Mouse (Mus musculus) liver, embryonic 13.5 days (tissue): ENCODE measurements around the gene Cep295. TPM values are rescaled to one million over a fixed set of nuclear protein-coding genes. Genes with fewer than 3 reads are reported as not detected.
"Not testable (repeated sequence)": the region's sequence is repeated elsewhere in the genome, so short reads cannot be mapped to it uniquely, and the experiment has no call there.

Experiments used
- ATAC-seq: fragments of 200-750 bp; cut with Nextera tagmentation; 2 replicates; pipeline ENCODE4 v1.8.0; 2017; ENCODE audit warnings: low read depth, mild to moderate bottlenecking, moderate number of reproducible peaks, moderate library complexity
- DNase-seq: peaks from one replicate; pipeline ENCODE4 v3.0.0; 2022
- H3K27ac ChIP-seq: fragments of 300-500 bp; sonication (generic); 2 replicates; pipeline ENCODE4 v1.5.1; 2015; ENCODE audit warnings: moderate library complexity, mild to moderate bottlenecking, inconsistent platforms
- H3K27me3 ChIP-seq: fragments of 300-500 bp; sonication (generic); 2 replicates; pipeline ENCODE4 v1.6.1; 2015; ENCODE audit warnings: mild to moderate bottlenecking, inconsistent platforms
- H3K36me3 ChIP-seq: fragments of 300-500 bp; sonication (generic); 2 replicates; pipeline ENCODE4 v1.6.1; 2015; ENCODE audit warnings: mild to moderate bottlenecking, inconsistent platforms
- H3K4me1 ChIP-seq: fragments of 300-500 bp; sonication (generic); replicated peaks from 2 replicates; pipeline ENCODE4 v1.6.1; 2015; ENCODE audit warnings: inconsistent platforms
- H3K4me2 ChIP-seq: fragments of 300-500 bp; sonication (generic); 2 replicates; pipeline ENCODE4 v1.6.1; 2015; ENCODE audit warnings: inconsistent platforms, mild to moderate bottlenecking, moderate library complexity
- H3K4me3 ChIP-seq: fragments of 300-500 bp; sonication (generic); replicated peaks from 2 replicates; pipeline ENCODE4 v1.5.1; 2015; ENCODE audit warnings: mild to moderate bottlenecking, inconsistent platforms
- H3K9ac ChIP-seq: fragments of 300-500 bp; sonication (generic); 2 replicates; pipeline ENCODE4 v1.6.1; 2015; ENCODE audit warnings: mild to moderate bottlenecking, inconsistent platforms
- H3K9me3 ChIP-seq: fragments of 300-500 bp; sonication (generic); replicated peaks from 2 replicates; pipeline ENCODE4 v1.6.1; 2016; ENCODE audit warnings: inconsistent platforms
- WGBS: fragments of 180-500 bp; shearing (Covaris S2); methylation state at CpG from one replicate; pipeline ENCODE4 v1.1.7; 2015; ENCODE audit not compliant: insufficient replicate concordance; 5-methylcytosine and 5-hydroxymethylcytosine counted together
- polyA plus RNA-seq: library from polyadenylated mRNA; unstranded; fragments of >200 nt; fragmentation: Nextera tagmentation; extraction: Ambion mirVana; gene quantifications from 2 replicates; pipeline ENCODE4 v1.2.1, GENCODE M21; 2015

The Cep295 gene
- polyA plus RNA-seq, 1 experiment from 2014 or later = 8.5 TPM

- no peak overlapping the region for H3K4me3 ChIP-seq
- H3K9ac ChIP-seq = no peak overlapping the region
- H3K4me2 ChIP-seq = no peak overlapping the region
- H3K27ac ChIP-seq = no peak overlapping the region
- DNase-seq = no peak
- 65% methylated on average over 2 of the region's 2 CpGs for WGBS
- H3K36me3 ChIP-seq = peaks cover 75% of the 10 kb centered on the region
- ATAC-seq = no peak; the same call in 1 of the 2 replicates
- no peaks in the 10 kb centered on the region for H3K9me3 ChIP-seq
- H3K27me3 ChIP-seq = no peaks in the 10 kb centered on the region
- no peaks in the 10 kb centered on the region for H3K4me1 ChIP-seq
These were observed 39.3 kb downstream of the Cep295 start for GRCm38 (mm10) chr9:15318170-15318742.

- Histone ChIP-seq H3K27me3 (no peaks in the 10 kb centered on the region), H3K27ac (no peak overlapping the region), H3K4me3 (no peak overlapping the region), H3K9ac (no peak overlapping the region), H3K4me1 (no peaks in the 10 kb centered on the region), H3K4me2 (no peak overlapping the region), H3K36me3 (peaks cover 73% of the 10 kb centered on the region), H3K9me3 (no peaks in the 10 kb centered on the region)
- 31% methylated on average over 5 of the region's 5 CpGs for WGBS
- ATAC-seq = peak; percentile 33; the same call in 1 of the 2 replicates
- DNase-seq = no peak
These were observed 40.1 kb downstream of the Cep295 start for GRCm38 (mm10) chr9:15317223-15318169.

- ATAC-seq = peak; percentile 47; the same call in 1 of the 2 replicates
- 83% methylated on average over 2 of the region's 2 CpGs for WGBS
- not testable (repeated sequence) for H3K27me3 ChIP-seq, H3K9ac ChIP-seq, DNase-seq, H3K9me3 ChIP-seq, H3K27ac ChIP-seq, H3K4me3 ChIP-seq, H3K4me1 ChIP-seq, H3K4me2 ChIP-seq
- peaks cover 73% of the 10 kb centered on the region for H3K36me3 ChIP-seq
These were observed 41.3 kb downstream of the Cep295 start for GRCm38 (mm10) chr9:15316296-15316695.

GRCm38 (mm10) chr9:15314619-15315018 is 43.0 kb downstream of the Cep295 start:
- H3K27ac ChIP-seq = no peak overlapping the region
- peaks cover 78% of the 10 kb centered on the region for H3K36me3 ChIP-seq
- H3K4me3 ChIP-seq = no peak overlapping the region
- ATAC-seq (no peak), DNase-seq (no peak)
- peaks cover 12% of the 10 kb centered on the region for H3K4me1 ChIP-seq
- H3K4me2 ChIP-seq = no peak overlapping the region
- WGBS = 79% methylated on average over 1 of the region's 1 CpGs
- no peak overlapping the region for H3K9ac ChIP-seq
- H3K9me3 ChIP-seq = no peaks in the 10 kb centered on the region
- H3K27me3 ChIP-seq = no peaks in the 10 kb centered on the region

GRCm38 (mm10) chr9:15313633-15314032 is 44.0 kb downstream of the Cep295 start:
- Histone ChIP-seq H3K36me3 (peaks cover 87% of the 10 kb centered on the region), H3K9ac (no peak overlapping the region), H3K9me3 (no peaks in the 10 kb centered on the region), H3K4me1 (peaks cover 21% of the 10 kb centered on the region), H3K4me2 (no peak overlapping the region), H3K4me3 (no peak overlapping the region), H3K27ac (no peak overlapping the region), H3K27me3 (no peaks in the 10 kb centered on the region)
- no peak for DNase-seq
- 65% methylated on average over 5 of the region's 5 CpGs for WGBS
- no peak for ATAC-seq

- Histone ChIP-seq H3K27me3 (no peaks in the 10 kb centered on the region), H3K36me3 (peaks cover 87% of the 10 kb centered on the region), H3K27ac (no peak overlapping the region), H3K4me1 (peaks cover 33% of the 10 kb centered on the region), H3K9me3 (no peaks in the 10 kb centered on the region), H3K9ac (no peak overlapping the region), H3K4me2 (no peak overlapping the region), H3K4me3 (no peak overlapping the region)
- ATAC-seq = peak; percentile 40
- WGBS = 45% methylated on average over 2 of the region's 2 CpGs
- no peak for DNase-seq
These were observed 45.4 kb downstream of the Cep295 start for GRCm38 (mm10) chr9:15312054-15312735.

GRCm38 (mm10) chr9:15310179-15310578 is 47.4 kb downstream of the Cep295 start:
- peaks cover 74% of the 10 kb centered on the region for H3K36me3 ChIP-seq

GRCm38 (mm10) chr9:15309425-15309824 is 48.2 kb downstream of the Cep295 start:
- H3K9me3 ChIP-seq = no peaks in the 10 kb centered on the region
- H3K27ac ChIP-seq = no peak overlapping the region
- peaks cover 66% of the 10 kb centered on the region for H3K36me3 ChIP-seq
- DNase-seq (no peak), ATAC-seq (no peak)
- WGBS = 71% methylated on average over 4 of the region's 4 CpGs
- H3K27me3 ChIP-seq = no peaks in the 10 kb centered on the region
- H3K9ac ChIP-seq = no peak overlapping the region
- peak overlapping the region; percentile 49 for H3K4me2 ChIP-seq
- peaks cover 54% of the 10 kb centered on the region for H3K4me1 ChIP-seq
- H3K4me3 ChIP-seq = peak overlapping the region; percentile 29

More at GRCm38 (mm10) chr9:15310179-15310578, 47.4 kb downstream of the Cep295 start:
- H3K9ac ChIP-seq = no peak overlapping the region
- no peak overlapping the region; the same call in 1 of the 2 replicates for H3K27ac ChIP-seq
- no peak overlapping the region for H3K4me3 ChIP-seq
- WGBS = 78% methylated on average over 1 of the region's 1 CpGs
- H3K9me3 ChIP-seq = no peaks in the 10 kb centered on the region
- no peak overlapping the region for H3K4me2 ChIP-seq
- H3K4me1 ChIP-seq = peaks cover 46% of the 10 kb centered on the region
- DNase-seq (no peak), ATAC-seq (no peak)
- no peaks in the 10 kb centered on the region for H3K27me3 ChIP-seq

- whole genome bisulfite sequencing = 27% methylated on average over 2 of the region's 2 CpGs
- Histone ChIP-seq H3K27ac (no peak overlapping the region; the same call in 1 of the 2 replicates), H3K27me3 (no peaks in the 10 kb centered on the region), H3K36me3 (peaks cover 54% of the 10 kb centered on the region), H3K9ac (peak overlapping the region; percentile 56; the same call in 1 of the 2 replicates), H3K4me3 (peak overlapping the region; percentile 91), H3K4me2 (peak overlapping the region; percentile 50), H3K4me1 (peaks cover 55% of the 10 kb centered on the region), H3K9me3 (no peaks in the 10 kb centered on the region)
- no peak for ATAC-seq
- DNase-seq = no peak
These were observed 49.3 kb downstream of the Cep295 start for GRCm38 (mm10) chr9:15308254-15308653.

GRCm38 (mm10) chr9:15307257-15307656 is 50.3 kb downstream of the Cep295 start:
- Histone ChIP-seq H3K9me3 (no peaks in the 10 kb centered on the region), H3K9ac (peak overlapping the region; percentile 96), H3K4me2 (peak overlapping the region; percentile 93), H3K27ac (peak overlapping the region; percentile 92), H3K36me3 (peaks cover 48% of the 10 kb centered on the region), H3K4me3 (peak overlapping the region; percentile 91), H3K27me3 (no peaks in the 10 kb centered on the region), H3K4me1 (peaks cover 55% of the 10 kb centered on the region)
- DNase-seq (no peak), ATAC-seq (no peak)
- 4% methylated on average over 6 of the region's 6 CpGs for WGBS
